Mouse (Mus musculus) skeletal muscle tissue, adult 2 months (tissue): Measurements from ENCODE around the gene Fam129a.
A peak's percentile ranks its signal among the peaks of the same experiment; 100 is the strongest.

ENCODE experiments used
- DNase-seq: peaks from one replicate; pipeline ENCODE4 v3.0.0-alpha.2; 2012; ENCODE audit warnings: low read depth, low spot score

Gene Fam129a

DNA sequence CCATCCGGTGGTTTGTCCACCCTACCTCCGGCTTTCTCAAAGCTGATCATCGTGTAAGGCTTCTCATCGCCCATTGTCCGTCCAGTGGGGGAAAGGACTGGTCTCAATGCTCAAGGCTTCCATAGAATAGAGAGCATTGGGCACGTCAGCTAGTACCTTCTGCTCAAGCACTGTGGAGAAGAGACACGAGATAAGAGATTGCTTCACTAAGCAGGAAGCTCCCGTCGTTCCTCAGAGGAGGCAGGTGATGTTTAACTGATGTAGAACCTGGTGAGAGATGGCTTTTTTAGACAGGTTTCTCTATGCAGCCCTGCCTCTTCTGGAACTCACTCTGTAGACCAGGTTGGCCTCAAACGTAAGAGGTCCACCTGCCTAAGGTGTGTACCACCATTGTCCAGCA is 93.4 kb downstream of the Fam129a start:
- no peak for DNase-seq

- DNase-seq, result no peak
These were observed 93.9 kb downstream of the Fam129a start for GRCm38 (mm10) chr1:151664837-151665431.

GRCm38 (mm10) chr1:151667351-151668074 is 96.5 kb downstream of the Fam129a start:
- DNase-seq, result no peak

DNA sequence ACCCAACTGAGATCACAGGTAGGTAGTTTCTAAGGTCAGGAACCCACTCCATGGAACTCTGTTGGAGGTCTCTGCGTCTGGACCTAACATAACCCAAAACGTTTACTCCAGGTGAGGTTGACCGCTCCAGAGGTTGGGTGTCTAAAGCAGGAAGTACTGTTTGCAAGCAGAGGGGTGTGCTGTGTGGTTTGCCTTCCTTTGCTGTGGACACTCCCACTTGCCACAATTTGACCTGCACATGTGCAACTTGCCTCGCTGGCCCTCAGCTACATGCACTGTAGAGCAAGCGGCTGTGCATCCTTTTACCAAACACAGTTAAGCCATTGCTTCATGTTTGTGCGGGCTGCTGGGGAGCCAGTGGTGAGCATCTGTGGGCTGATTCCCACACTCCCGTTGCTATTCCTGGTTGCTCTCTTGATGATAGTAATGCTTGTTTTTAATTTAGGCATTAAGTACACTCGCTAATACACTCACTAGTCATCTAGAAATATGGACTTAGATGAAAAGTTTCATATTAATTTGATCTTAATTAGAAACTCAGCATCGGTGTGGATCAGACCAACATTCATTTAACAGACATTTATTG is 99.1 kb downstream of the Fam129a start:
- DNase-seq, result no peak

GRCm38 (mm10) chr1:151675684-151676083 is 104.7 kb downstream of the Fam129a start:
- no peak for DNase-seq

DNA sequence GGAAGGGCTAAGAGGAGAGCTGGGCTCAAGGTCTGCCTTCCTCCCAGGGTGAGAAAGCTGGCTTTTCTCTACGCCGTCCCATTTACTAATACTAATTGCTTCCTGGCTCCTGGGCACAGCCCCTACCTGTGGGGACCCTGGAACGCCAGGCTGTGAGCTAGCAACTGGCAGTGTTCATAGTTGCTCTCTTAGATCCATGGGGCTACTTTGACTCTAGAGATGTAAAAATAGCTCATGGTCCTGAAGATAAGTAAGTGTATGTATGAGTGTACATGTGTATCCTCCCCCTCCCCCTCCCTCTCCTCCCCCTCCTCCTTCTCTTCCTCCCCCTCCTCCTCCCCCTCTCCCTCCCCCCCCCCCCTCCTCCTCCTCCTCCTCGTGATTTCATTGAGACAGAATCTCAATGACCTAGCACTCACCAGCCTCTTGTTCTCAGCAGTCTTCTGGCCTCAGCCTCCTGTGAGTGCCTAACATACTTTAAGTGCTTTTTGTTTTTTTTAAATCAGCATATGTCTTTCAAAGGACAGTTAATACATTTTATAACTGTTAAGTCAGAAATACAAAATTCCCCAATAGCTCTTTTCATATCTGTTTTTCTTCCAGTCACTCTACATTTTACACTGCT is 106.3 kb downstream of the Fam129a start:
- no peak for DNase-seq

DNA sequence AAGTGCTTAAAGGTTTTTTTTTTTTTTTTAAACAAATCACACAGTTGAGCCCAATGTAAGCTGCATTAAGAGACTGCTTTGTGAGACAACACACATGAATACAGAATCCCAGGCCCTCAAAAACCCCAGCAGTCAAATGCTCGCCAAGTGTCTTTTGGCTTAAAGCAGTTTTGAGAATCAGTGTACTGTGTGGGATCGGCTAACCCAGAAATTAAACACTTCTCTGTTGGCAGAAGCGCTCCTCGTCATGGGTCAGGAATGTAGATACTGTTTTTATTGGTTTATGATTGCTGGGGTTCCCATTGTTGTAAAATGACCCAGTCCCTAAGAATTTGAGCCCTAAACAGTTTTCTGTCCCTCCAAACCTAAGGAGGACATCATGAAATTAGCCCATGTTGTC is 107.0 kb downstream of the Fam129a start:
- DNase-seq, result no peak

- no peak for DNase-seq
These were observed 108.2 kb downstream of the Fam129a start for GRCm38 (mm10) chr1:151679153-151679552.

- no peak for DNase-seq
These were observed 109.1 kb downstream of the Fam129a start for GRCm38 (mm10) chr1:151679883-151680613.

DNA sequence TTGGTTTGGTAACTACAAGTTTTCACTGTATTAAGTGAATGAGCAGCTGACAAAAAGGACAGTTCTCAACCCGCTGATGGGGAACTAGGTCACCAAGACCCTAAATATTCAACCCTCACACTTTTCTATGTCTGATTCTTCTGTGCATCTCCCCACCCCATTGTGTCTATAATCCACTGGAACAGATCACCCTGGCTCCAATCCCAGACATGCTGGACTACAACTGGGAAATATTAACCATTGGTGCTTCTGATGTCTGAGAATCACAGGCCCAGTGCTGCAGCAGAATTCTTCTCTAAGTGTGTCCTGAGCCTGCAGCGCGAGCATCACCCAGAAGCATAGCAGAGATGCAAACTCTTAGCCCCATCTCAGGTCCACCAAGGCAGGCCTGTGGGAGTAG is 110.0 kb downstream of the Fam129a start:
- no peak for DNase-seq

GRCm38 (mm10) chr1:151682896-151683295 is 111.9 kb downstream of the Fam129a start:
- no peak for DNase-seq

DNA sequence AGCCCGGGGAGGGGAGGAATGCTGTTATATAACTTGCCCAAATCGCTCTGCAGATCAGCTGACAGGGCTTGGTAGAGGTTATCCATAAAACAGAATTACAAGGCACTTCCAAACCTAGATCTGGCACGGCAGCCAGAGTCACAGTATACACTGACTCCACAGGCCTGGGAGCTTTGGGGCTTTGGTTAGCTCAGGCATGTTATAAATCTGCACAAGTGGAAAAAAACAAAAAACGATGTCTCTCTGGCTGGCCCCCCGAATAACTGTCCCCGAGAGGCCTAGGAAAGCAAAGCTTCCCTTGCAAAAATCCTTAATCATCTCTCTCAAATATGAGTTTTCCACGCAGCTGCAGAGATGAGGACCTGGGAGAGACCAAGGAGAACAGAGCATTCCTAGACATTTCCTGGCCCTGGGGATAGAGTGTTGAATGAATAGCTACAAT is 113.5 kb downstream of the Fam129a start:
- DNase-seq, result peak; percentile 79

DNA sequence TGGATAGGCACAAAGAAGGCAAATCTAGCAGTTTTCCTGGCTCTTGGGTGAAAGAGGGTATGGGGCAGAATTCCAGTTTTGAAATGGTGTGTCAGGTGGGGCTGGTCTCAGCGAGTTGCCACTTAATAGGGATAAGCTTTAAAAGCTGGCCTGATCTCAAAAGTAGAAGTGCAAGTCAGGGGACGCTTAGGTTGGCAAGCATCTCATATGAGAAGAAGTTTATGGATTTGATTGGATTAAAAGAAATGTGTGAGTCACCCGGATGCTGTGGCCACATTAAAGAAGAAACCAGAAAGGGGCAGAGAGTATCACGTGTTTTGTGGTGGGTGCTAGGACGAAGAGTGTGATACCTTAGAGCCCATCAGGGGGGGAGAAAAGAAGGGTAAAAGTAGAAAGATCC is 114.0 kb downstream of the Fam129a start:
- DNase-seq, result no peak

- DNase-seq, result no peak
These were observed 114.8 kb downstream of the Fam129a start for GRCm38 (mm10) chr1:151685666-151686309.

GRCm38 (mm10) chr1:151686696-151687095 is 115.7 kb downstream of the Fam129a start:
- DNase-seq, result peak; percentile 78

DNA sequence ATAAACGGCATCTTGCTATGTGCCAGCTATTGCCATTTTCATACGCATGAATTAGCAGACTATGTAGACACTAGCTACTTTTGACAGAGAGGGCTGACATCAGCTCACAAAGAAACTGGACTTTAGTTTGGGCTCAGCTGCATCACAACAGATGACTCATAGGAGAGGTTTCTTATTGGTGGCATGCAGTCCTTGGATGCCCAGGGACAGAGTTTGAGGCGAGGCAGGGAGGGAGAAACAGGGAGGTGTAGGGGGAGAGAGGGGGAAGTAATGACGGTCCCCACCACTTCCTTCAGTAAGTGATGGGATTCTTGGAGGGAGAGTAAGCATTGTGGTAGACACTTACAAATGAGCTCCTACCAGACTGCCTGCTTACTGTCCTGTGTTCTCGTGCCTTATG is 118.0 kb downstream of the Fam129a start:
- no peak for DNase-seq

- DNase-seq, result no peak
These were observed 118.6 kb downstream of the Fam129a start for GRCm38 (mm10) chr1:151689561-151689960.

- peak; percentile 49 for DNase-seq
These were observed 119.1 kb downstream of the Fam129a start for GRCm38 (mm10) chr1:151690061-151690460.

- no peak for DNase-seq
These were observed 119.7 kb downstream of the Fam129a start for GRCm38 (mm10) chr1:151690583-151691193.

DNA sequence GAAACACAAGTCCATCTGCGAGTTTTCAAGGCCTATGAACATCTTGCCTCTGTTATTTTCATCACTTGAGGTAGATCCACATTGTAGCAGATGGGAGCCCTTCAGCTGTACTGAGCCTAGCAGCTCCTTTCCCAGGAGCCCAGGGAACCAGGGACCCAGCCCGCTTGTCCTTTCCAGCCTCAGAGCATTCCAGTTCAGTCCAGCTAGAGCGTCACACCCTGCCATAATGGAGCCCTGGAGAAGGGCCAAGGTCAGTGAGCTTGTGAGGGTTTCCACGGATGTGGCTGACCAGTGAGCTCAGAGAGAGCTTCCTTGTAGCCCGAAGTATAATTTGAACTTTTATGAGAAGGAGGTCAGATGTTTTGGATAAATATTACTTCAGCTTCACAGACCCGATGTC is 121.9 kb downstream of the Fam129a start:
- DNase-seq, result peak; percentile 85

- no peak for DNase-seq
These were observed 125.8 kb downstream of the Fam129a start for GRCm38 (mm10) chr1:151696751-151697150.
